Mouse (Mus musculus): ENCODE data around the gene Nos1.

Nos1 gene

GRCm38 (mm10) chr5:118002059-118002458 is 221.2 kb downstream of the Nos1 start:
- DNase-seq (ENCODE audit: low read depth): peak; percentile 33

- DNase-seq (ENCODE audit: low read depth): peak; percentile 46
These were observed 223.8 kb downstream of the Nos1 start for GRCm38 (mm10) chr5:118004619-118005018.

- DNase-seq (ENCODE audit: low read depth): no peak
These were observed 224.9 kb downstream of the Nos1 start for GRCm38 (mm10) chr5:118005728-118006127.

- no peak for DNase-seq (ENCODE audit: low read depth)
These were observed 227.5 kb downstream of the Nos1 start for GRCm38 (mm10) chr5:118008344-118008743.

Data from c-Kit-positive CD71-negative TER-119-negative erythroid progenitor cells, embryonic 14.5 days (primary cell).